Mouse (Mus musculus) heart, embryonic 16.5 days (tissue): ENCODE data around the gene Ror1. TPM values are rescaled to one million over a fixed set of nuclear protein-coding genes. Genes with fewer than 3 reads are reported as not detected.

ENCODE experiments used
- ATAC-seq: fragments of 200-750 bp; cut with Nextera tagmentation; replicated peaks from 2 replicates; pipeline ENCODE4 v1.8.0; 2017; ENCODE audit warnings: moderate number of reproducible peaks; ENCODE audit not compliant: insufficient read depth, low FRiP score; ENCODE audit errors: extremely low read depth
- H3K27ac ChIP-seq: fragments of 300-500 bp; sonication (generic); 2 replicates; pipeline ENCODE4 v1.5.1; 2014; ENCODE audit warnings: mild to moderate bottlenecking, low read length, control low read depth, moderate library complexity
- H3K27me3 ChIP-seq: fragments of 300-500 bp; sonication (generic); 2 replicates; pipeline ENCODE4 v1.6.1; 2014; ENCODE audit warnings: low read length, mixed read lengths; ENCODE audit not compliant: control insufficient read depth, insufficient read depth
- H3K36me3 ChIP-seq: fragments of 300-500 bp; sonication (generic); 2 replicates; pipeline ENCODE4 v1.6.1; 2014; ENCODE audit not compliant: control insufficient read depth, insufficient read depth
- H3K4me1 ChIP-seq: fragments of 300-500 bp; sonication (generic); 2 replicates; pipeline ENCODE4 v1.6.1; 2014; ENCODE audit warnings: low read length, mixed read lengths; ENCODE audit not compliant: control insufficient read depth, insufficient read depth
- H3K4me2 ChIP-seq: fragments of 300-500 bp; sonication (generic); 2 replicates; pipeline ENCODE4 v1.6.1; 2014; ENCODE audit warnings: low read depth, mild to moderate bottlenecking, control low read depth, low read length
- H3K4me3 ChIP-seq: fragments of 300-500 bp; sonication (generic); 2 replicates; pipeline ENCODE4 v1.5.1; 2014; ENCODE audit warnings: mild to moderate bottlenecking, control low read depth, low read length
- H3K9ac ChIP-seq: fragments of 300-500 bp; sonication (generic); 2 replicates; pipeline ENCODE4 v1.6.1; 2014; ENCODE audit warnings: low read length, control low read depth
- H3K9me3 ChIP-seq: fragments of 300-500 bp; sonication (generic); replicated peaks from 2 replicates; pipeline ENCODE4 v1.6.1; 2016; ENCODE audit warnings: low read length; ENCODE audit not compliant: control insufficient read depth
- WGBS: fragments of 180-500 bp; shearing (Covaris S2); extraction: QIAGEN DNeasy Blood & Tissue Kit; methylation state at CpG from one replicate; pipeline ENCODE4 v1.1.7; 2014; 5-methylcytosine and 5-hydroxymethylcytosine counted together
- polyA plus RNA-seq: library from polyadenylated mRNA; unstranded; fragments of >200 nt; fragmentation: Nextera tagmentation; extraction: Ambion mirVana; gene quantifications from 2 replicates; pipeline ENCODE4 v1.2.1, GENCODE M21; 2015

Ror1 gene
- polyA plus RNA-seq, 1 experiment from 2014 or later, result 10.7 TPM

GRCm38 (mm10) chr4:100219599-100219998 is 124.0 kb downstream of the Ror1 start:
- Histone ChIP-seq H3K27ac (peak overlapping the region; percentile 60), H3K27me3 (no peaks in the 10 kb centered on the region), H3K4me1 (peaks cover 64% of the 10 kb centered on the region), H3K36me3 (no peaks in the 10 kb centered on the region), H3K4me2 (no peak overlapping the region), H3K4me3 (no peak overlapping the region), H3K9ac (no peak overlapping the region), H3K9me3 (no peaks in the 10 kb centered on the region)
- 47% methylated on average over 4 of the region's 4 CpGs for WGBS
- no peak for ATAC-seq

GRCm38 (mm10) chr4:100221978-100222737 is 126.6 kb downstream of the Ror1 start:
- H3K9ac ChIP-seq, result 0 out of 2 replicates have a peak overlapping the region, but pooled peaks have one; percentile 27
- peaks cover 57% of the 10 kb centered on the region for H3K4me1 ChIP-seq
- no peak; the same call in 1 of the 2 replicates for ATAC-seq
- H3K27ac ChIP-seq, result peak overlapping the region; percentile 49
- H3K4me3 ChIP-seq, result no peak overlapping the region
- no peaks in the 10 kb centered on the region for H3K27me3 ChIP-seq
- H3K36me3 ChIP-seq, result no peaks in the 10 kb centered on the region
- H3K4me2 ChIP-seq, result no peak overlapping the region
- 69% methylated on average over 13 of the region's 13 CpGs for WGBS
- no peaks in the 10 kb centered on the region for H3K9me3 ChIP-seq

- ATAC-seq, result no peak
- H3K27ac ChIP-seq, result peak overlapping the region; percentile 38; the same call in 1 of the 2 replicates
- WGBS, result 65% methylated on average over 1 of the region's 1 CpGs
Observed at GRCm38 (mm10) chr4:100223532-100223931, 127.9 kb downstream of the Ror1 start.

GRCm38 (mm10) chr4:100223965-100224364 is 128.4 kb downstream of the Ror1 start:
- H3K4me3 ChIP-seq, result no peak overlapping the region
- H3K27me3 ChIP-seq, result no peaks in the 10 kb centered on the region
- H3K4me1 ChIP-seq, result peaks cover 55% of the 10 kb centered on the region
- WGBS, result 83% methylated on average over 3 of the region's 3 CpGs
- no peak for ATAC-seq
- H3K36me3 ChIP-seq, result no peaks in the 10 kb centered on the region
- H3K4me2 ChIP-seq, result no peak overlapping the region
- no peak overlapping the region for H3K9ac ChIP-seq
- no peak overlapping the region for H3K27ac ChIP-seq
- no peaks in the 10 kb centered on the region for H3K9me3 ChIP-seq

More at GRCm38 (mm10) chr4:100223532-100223931, 127.9 kb downstream of the Ror1 start:
- no peaks in the 10 kb centered on the region for H3K36me3 ChIP-seq
- H3K9me3 ChIP-seq, result no peaks in the 10 kb centered on the region
- H3K4me3 ChIP-seq, result no peak overlapping the region
- H3K27me3 ChIP-seq, result no peaks in the 10 kb centered on the region
- peaks cover 57% of the 10 kb centered on the region for H3K4me1 ChIP-seq
- H3K9ac ChIP-seq, result 0 out of 2 replicates have a peak overlapping the region, but pooled peaks have one; percentile 26
- no peak overlapping the region for H3K4me2 ChIP-seq

GRCm38 (mm10) chr4:100226619-100227018 is 131.0 kb downstream of the Ror1 start:
- no peaks in the 10 kb centered on the region for H3K9me3 ChIP-seq
- peak; percentile 83 for ATAC-seq
- no peak overlapping the region for H3K9ac ChIP-seq
- peak overlapping the region; percentile 79 for H3K27ac ChIP-seq
- peaks cover 48% of the 10 kb centered on the region for H3K4me1 ChIP-seq
- 19% methylated on average over 4 of the region's 4 CpGs for WGBS
- H3K36me3 ChIP-seq, result no peaks in the 10 kb centered on the region
- no peak overlapping the region for H3K4me3 ChIP-seq
- H3K27me3 ChIP-seq, result no peaks in the 10 kb centered on the region
- H3K4me2 ChIP-seq, result no peak overlapping the region

- ATAC-seq, result no peak; the same call in 1 of the 2 replicates
- Histone ChIP-seq H3K4me2 (no peak overlapping the region), H3K4me3 (no peak overlapping the region), H3K27me3 (no peaks in the 10 kb centered on the region), H3K9ac (no peak overlapping the region), H3K27ac (peak overlapping the region; percentile 79), H3K9me3 (no peaks in the 10 kb centered on the region), H3K4me1 (peaks cover 44% of the 10 kb centered on the region), H3K36me3 (no peaks in the 10 kb centered on the region)
- 37% methylated on average over 3 of the region's 3 CpGs for WGBS
Observed at GRCm38 (mm10) chr4:100228106-100228505, 132.5 kb downstream of the Ror1 start.

GRCm38 (mm10) chr4:100230245-100230644 is 134.7 kb downstream of the Ror1 start:
- Histone ChIP-seq H3K36me3 (no peaks in the 10 kb centered on the region), H3K27me3 (no peaks in the 10 kb centered on the region), H3K27ac (peak overlapping the region; percentile 58), H3K9ac (peak overlapping the region; percentile 4; the same call in 1 of the 2 replicates), H3K4me1 (peaks cover 45% of the 10 kb centered on the region), H3K4me3 (no peak overlapping the region), H3K9me3 (no peaks in the 10 kb centered on the region), H3K4me2 (no peak overlapping the region)
- no peak for ATAC-seq
- 50% methylated on average over 5 of the region's 5 CpGs for WGBS

- Histone ChIP-seq H3K4me1 (peaks cover 46% of the 10 kb centered on the region), H3K36me3 (no peaks in the 10 kb centered on the region), H3K4me3 (no peak overlapping the region), H3K27ac (peak overlapping the region; percentile 58; the same call in 1 of the 2 replicates), H3K9me3 (no peaks in the 10 kb centered on the region), H3K4me2 (no peak overlapping the region), H3K9ac (no peak overlapping the region), H3K27me3 (no peaks in the 10 kb centered on the region)
- no peak for ATAC-seq
- WGBS, result 80% methylated on average over 2 of the region's 2 CpGs
Observed at GRCm38 (mm10) chr4:100230963-100231362, 135.4 kb downstream of the Ror1 start.

GRCm38 (mm10) chr4:100231906-100232305 is 136.3 kb downstream of the Ror1 start:
- peaks cover 48% of the 10 kb centered on the region for H3K4me1 ChIP-seq

More at GRCm38 (mm10) chr4:100231906-100232305, 136.3 kb downstream of the Ror1 start:
- no peak overlapping the region for H3K4me2 ChIP-seq
- 48% methylated on average over 3 of the region's 3 CpGs for WGBS
- no peak overlapping the region for H3K4me3 ChIP-seq
- H3K9ac ChIP-seq, result no peak overlapping the region
- H3K27me3 ChIP-seq, result no peaks in the 10 kb centered on the region
- no peaks in the 10 kb centered on the region for H3K9me3 ChIP-seq
- peak overlapping the region; percentile 13; the same call in 1 of the 2 replicates for H3K27ac ChIP-seq
- no peak for ATAC-seq
- no peaks in the 10 kb centered on the region for H3K36me3 ChIP-seq
